Mouse (Mus musculus): Measurements from ENCODE around the gene Ren1.
A peak's percentile ranks its signal among the peaks of the same experiment; 100 is the strongest.

Ren1 gene

GRCm38 (mm10) chr1:133350210-133350609 is at the start of gene Ren1:
TSS of gene Ren1 (plus strand) at chr1:133350510.
- no peaks in the 10 kb centered on the region for H3K36me3 ChIP-seq (ENCODE audit: control insufficient read depth, insufficient read depth, low read length, poor library complexity, severe bottlenecking)
- H3K27me3 ChIP-seq (ENCODE audit: control insufficient read depth, insufficient read depth, low read length, poor library complexity, severe bottlenecking) = no peaks in the 10 kb centered on the region
- no peak for DNase-seq (ENCODE audit: low read depth, low spot score)

DNA sequence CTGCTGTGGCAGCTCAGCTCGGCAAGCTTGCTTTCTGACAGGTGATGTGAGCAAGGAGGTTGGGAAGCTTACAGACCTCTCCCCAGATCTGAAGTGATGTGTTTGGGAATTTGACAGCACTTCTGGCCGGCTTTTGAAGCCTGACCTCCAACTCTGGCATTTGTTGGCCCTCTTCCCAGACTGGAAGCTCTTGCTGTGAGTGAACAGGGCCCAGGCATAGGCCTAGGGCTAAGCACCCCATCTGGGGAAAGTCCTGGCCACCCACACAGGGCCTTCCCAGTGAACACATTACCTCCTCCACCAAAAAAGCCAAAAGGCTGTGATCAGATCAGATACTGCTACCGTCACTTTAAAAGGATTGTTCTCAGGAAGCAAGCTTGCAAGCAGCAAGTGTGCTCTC is 47.8 kb upstream of the Ren1 start:
- Histone ChIP-seq H3K36me3 (ENCODE audit: control insufficient read depth, insufficient read depth, low read length, poor library complexity, severe bottlenecking) (no peaks in the 10 kb centered on the region), H3K27me3 (ENCODE audit: control insufficient read depth, insufficient read depth, low read length, poor library complexity, severe bottlenecking) (no peaks in the 10 kb centered on the region)
- no peak for DNase-seq (ENCODE audit: low read depth, low spot score)

GRCm38 (mm10) chr1:133306842-133307241 is 43.5 kb upstream of the Ren1 start:
- Histone ChIP-seq H3K36me3 (ENCODE audit: control insufficient read depth, insufficient read depth, low read length, poor library complexity, severe bottlenecking) (no peaks in the 10 kb centered on the region), H3K27me3 (ENCODE audit: control insufficient read depth, insufficient read depth, low read length, poor library complexity, severe bottlenecking) (no peaks in the 10 kb centered on the region)
- DNase-seq (ENCODE audit: low read depth, low spot score) = peak; percentile 66

- H3K36me3 ChIP-seq (ENCODE audit: control insufficient read depth, insufficient read depth, low read length, poor library complexity, severe bottlenecking) = no peaks in the 10 kb centered on the region
These were observed 43.0 kb upstream of the Ren1 start for GRCm38 (mm10) chr1:133307318-133307717.

GRCm38 (mm10) chr1:133309652-133310267 is 40.5 kb upstream of the Ren1 start, which contains the start of gene Golt1a:
TSS of gene Golt1a (plus strand) at chr1:133309800.
- Histone ChIP-seq H3K36me3 (ENCODE audit: control insufficient read depth, insufficient read depth, low read length, poor library complexity, severe bottlenecking) (no peaks in the 10 kb centered on the region), H3K27me3 (ENCODE audit: control insufficient read depth, insufficient read depth, low read length, poor library complexity, severe bottlenecking) (no peaks in the 10 kb centered on the region)
- DNase-seq (ENCODE audit: low read depth, low spot score) = no peak

More at GRCm38 (mm10) chr1:133307318-133307717, 43.0 kb upstream of the Ren1 start:
- no peaks in the 10 kb centered on the region for H3K27me3 ChIP-seq (ENCODE audit: control insufficient read depth, insufficient read depth, low read length, poor library complexity, severe bottlenecking)
- DNase-seq (ENCODE audit: low read depth, low spot score) = peak; percentile 71

DNA sequence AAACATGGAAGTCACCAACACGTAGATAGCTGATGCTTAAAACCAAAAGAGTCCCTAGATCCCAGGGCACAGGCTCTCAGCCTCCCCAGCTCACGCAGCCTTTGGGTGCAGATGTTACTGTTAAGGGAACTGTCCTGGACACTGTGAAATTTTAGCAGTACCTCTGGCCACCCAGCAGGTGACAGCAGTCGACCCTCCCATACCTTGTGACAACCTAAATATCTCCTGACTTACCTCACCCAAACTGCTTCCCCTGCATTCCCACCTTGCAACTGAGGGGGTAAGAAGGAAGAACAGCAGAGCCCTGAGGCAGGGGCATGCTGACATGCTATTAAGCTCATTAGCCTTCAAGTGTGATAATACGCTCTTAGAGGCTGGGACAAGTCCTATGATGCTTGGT is 39.1 kb upstream of the Ren1 start:
- H3K27me3 ChIP-seq (ENCODE audit: control insufficient read depth, insufficient read depth, low read length, poor library complexity, severe bottlenecking) = no peaks in the 10 kb centered on the region
- H3K36me3 ChIP-seq (ENCODE audit: control insufficient read depth, insufficient read depth, low read length, poor library complexity, severe bottlenecking) = no peaks in the 10 kb centered on the region
- DNase-seq (ENCODE audit: low read depth, low spot score) = peak; percentile 17

DNA sequence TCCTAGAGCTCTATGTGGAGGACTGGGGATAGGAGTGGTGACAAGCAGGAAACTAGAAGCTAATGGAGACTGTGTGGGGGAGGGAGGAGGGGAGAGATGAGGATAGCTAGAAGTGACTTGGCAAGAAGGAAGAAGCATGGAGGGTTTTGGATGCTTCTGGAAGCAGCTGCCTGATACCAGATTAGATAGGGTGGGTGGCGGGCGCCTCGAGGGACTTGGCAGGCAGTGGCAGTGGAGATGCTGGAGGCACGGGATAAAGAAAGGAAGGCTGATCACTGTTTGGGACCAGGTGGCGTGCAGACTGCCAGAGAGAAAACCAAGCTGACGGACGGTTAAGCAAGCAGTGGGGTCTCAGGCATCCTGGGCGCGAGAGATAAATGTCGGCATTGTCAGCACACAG is 38.4 kb upstream of the Ren1 start:
- DNase-seq (ENCODE audit: low read depth, low spot score) = no peak
- Histone ChIP-seq H3K36me3 (ENCODE audit: control insufficient read depth, insufficient read depth, low read length, poor library complexity, severe bottlenecking) (no peaks in the 10 kb centered on the region), H3K27me3 (ENCODE audit: control insufficient read depth, insufficient read depth, low read length, poor library complexity, severe bottlenecking) (no peaks in the 10 kb centered on the region)

DNA sequence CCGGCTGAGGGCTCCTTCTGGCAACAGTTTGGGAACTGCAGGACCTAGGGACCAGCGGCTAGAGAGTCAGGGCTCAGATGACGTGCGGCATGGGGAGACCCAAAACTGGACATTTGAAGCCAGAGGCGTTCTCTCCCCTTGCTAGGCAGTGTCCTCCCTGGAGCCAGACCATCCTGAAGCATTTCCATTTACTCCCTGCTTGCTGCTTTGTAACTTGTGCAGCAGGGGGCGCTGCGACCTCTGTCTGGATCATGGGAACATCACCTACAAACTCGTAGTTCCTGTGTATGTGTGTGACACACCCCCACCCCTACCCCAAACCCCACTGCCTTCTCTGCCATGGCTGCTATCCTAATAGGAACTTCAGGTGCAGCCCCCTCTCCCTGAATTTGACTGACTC is 35.9 kb upstream of the Ren1 start:
- H3K27me3 ChIP-seq (ENCODE audit: control insufficient read depth, insufficient read depth, low read length, poor library complexity, severe bottlenecking) = no peaks in the 10 kb centered on the region
- no peaks in the 10 kb centered on the region for H3K36me3 ChIP-seq (ENCODE audit: control insufficient read depth, insufficient read depth, low read length, poor library complexity, severe bottlenecking)
- DNase-seq (ENCODE audit: low read depth, low spot score) = peak; percentile 76

- Histone ChIP-seq H3K36me3 (ENCODE audit: control insufficient read depth, insufficient read depth, low read length, poor library complexity, severe bottlenecking) (no peaks in the 10 kb centered on the region), H3K27me3 (ENCODE audit: control insufficient read depth, insufficient read depth, low read length, poor library complexity, severe bottlenecking) (no peaks in the 10 kb centered on the region)
- DNase-seq (ENCODE audit: low read depth, low spot score) = no peak
These were observed 34.5 kb upstream of the Ren1 start for GRCm38 (mm10) chr1:133315775-133316174.

- no peaks in the 10 kb centered on the region for H3K27me3 ChIP-seq (ENCODE audit: control insufficient read depth, insufficient read depth, low read length, poor library complexity, severe bottlenecking)
- peak; percentile 17 for DNase-seq (ENCODE audit: low read depth, low spot score)
- no peaks in the 10 kb centered on the region for H3K36me3 ChIP-seq (ENCODE audit: control insufficient read depth, insufficient read depth, low read length, poor library complexity, severe bottlenecking)
These were observed 33.7 kb upstream of the Ren1 start for GRCm38 (mm10) chr1:133316577-133316976.

GRCm38 (mm10) chr1:133317149-133317548 is 33.2 kb upstream of the Ren1 start:
- DNase-seq (ENCODE audit: low read depth, low spot score) = peak; percentile 18
- Histone ChIP-seq H3K36me3 (ENCODE audit: control insufficient read depth, insufficient read depth, low read length, poor library complexity, severe bottlenecking) (no peaks in the 10 kb centered on the region), H3K27me3 (ENCODE audit: control insufficient read depth, insufficient read depth, low read length, poor library complexity, severe bottlenecking) (no peaks in the 10 kb centered on the region)

- no peaks in the 10 kb centered on the region for H3K27me3 ChIP-seq (ENCODE audit: control insufficient read depth, insufficient read depth, low read length, poor library complexity, severe bottlenecking)
- no peak for DNase-seq (ENCODE audit: low read depth, low spot score)
- no peaks in the 10 kb centered on the region for H3K36me3 ChIP-seq (ENCODE audit: control insufficient read depth, insufficient read depth, low read length, poor library complexity, severe bottlenecking)
These were observed 28.9 kb upstream of the Ren1 start, which contains the start of gene Kiss1 for GRCm38 (mm10) chr1:133321267-133321925. TSS of gene Kiss1 (plus strand) at chr1:133321875.

DNA sequence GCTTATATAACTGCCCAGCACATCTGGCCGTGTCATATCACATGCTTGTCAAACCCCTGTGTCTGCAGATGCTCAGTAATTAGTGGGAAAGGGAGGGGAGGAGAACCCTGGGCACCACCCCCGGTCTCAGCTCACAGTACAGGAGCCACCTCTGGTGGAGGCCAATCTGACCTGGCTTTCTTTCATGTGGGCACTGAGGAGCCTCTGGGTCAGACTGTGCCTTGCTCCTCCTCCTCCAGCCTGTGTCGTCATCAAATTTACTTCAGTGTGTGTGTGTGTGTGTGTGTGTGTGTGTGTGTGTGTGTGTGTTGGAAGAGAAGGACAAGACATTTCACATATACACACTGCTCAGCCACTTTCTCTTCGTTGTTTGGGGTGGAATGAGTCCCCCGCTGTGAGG is 27.0 kb upstream of the Ren1 start:
- no peaks in the 10 kb centered on the region for H3K36me3 ChIP-seq (ENCODE audit: control insufficient read depth, insufficient read depth, low read length, poor library complexity, severe bottlenecking)
- no peaks in the 10 kb centered on the region for H3K27me3 ChIP-seq (ENCODE audit: control insufficient read depth, insufficient read depth, low read length, poor library complexity, severe bottlenecking)
- no peak for DNase-seq (ENCODE audit: low read depth, low spot score)

GRCm38 (mm10) chr1:133325951-133326350 is 24.4 kb upstream of the Ren1 start:
- Histone ChIP-seq H3K36me3 (ENCODE audit: control insufficient read depth, insufficient read depth, low read length, poor library complexity, severe bottlenecking) (no peaks in the 10 kb centered on the region), H3K27me3 (ENCODE audit: control insufficient read depth, insufficient read depth, low read length, poor library complexity, severe bottlenecking) (peaks cover 1% of the 10 kb centered on the region; the same call in 1 of the 2 replicates)
- DNase-seq (ENCODE audit: low read depth, low spot score) = no peak

DNA sequence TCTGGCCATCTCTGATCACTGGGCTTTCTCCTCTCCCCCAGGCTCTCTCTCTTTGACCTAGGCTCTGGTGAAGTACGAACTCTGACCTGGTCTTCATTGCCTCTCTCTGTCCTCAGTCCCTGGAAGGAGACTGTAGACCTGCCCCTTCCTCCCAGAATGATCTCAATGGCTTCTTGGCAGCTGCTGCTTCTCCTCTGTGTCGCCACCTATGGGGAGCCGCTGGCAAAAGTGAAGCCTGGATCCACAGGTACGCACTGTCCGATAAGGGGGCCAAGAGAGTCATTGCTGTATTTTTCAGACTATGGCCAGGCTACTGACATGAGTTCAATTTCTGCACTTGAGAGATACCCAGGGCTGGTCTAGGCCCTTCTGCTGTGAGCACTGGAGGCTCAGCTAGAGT is 23.2 kb upstream of the Ren1 start:
- no peak for DNase-seq (ENCODE audit: low read depth, low spot score)
- Histone ChIP-seq H3K27me3 (ENCODE audit: control insufficient read depth, insufficient read depth, low read length, poor library complexity, severe bottlenecking) (peaks cover 1% of the 10 kb centered on the region; the same call in 1 of the 2 replicates), H3K36me3 (ENCODE audit: control insufficient read depth, insufficient read depth, low read length, poor library complexity, severe bottlenecking) (no peaks in the 10 kb centered on the region)
